Mouse (Mus musculus) cerebellum, adult (tissue): Measurements from ENCODE around the gene Skp2.
"Not testable (repeated sequence)": the region's sequence is repeated elsewhere in the genome, so short reads cannot be mapped to it uniquely, and the experiment has no call there.

Experiments used
- ATAC-seq: cut with Nextera tagmentation; 2 replicates; pipeline ENCODE4 v1.9.2; 2017; ENCODE audit warnings: mild to moderate bottlenecking, moderate library complexity, mixed read lengths; ENCODE audit not compliant: insufficient number of reproducible peaks, low FRiP score, low TSS enrichment

The Skp2 gene

GRCm38 (mm10) chr15:9155325-9155724 is at the start of gene Skp2:
Gene Skp2, minus strand, starts transcription at chr15:9155425.
- no peak for ATAC-seq

- ATAC-seq, result no peak
Observed at GRCm38 (mm10) chr15:9198421-9198820, 43.2 kb upstream of the Skp2 start.

GRCm38 (mm10) chr15:9192685-9193084 is 37.5 kb upstream of the Skp2 start:
- not testable (repeated sequence) for ATAC-seq

- ATAC-seq, result no peak
Observed at GRCm38 (mm10) chr15:9189796-9190195, 34.6 kb upstream of the Skp2 start.

DNA sequence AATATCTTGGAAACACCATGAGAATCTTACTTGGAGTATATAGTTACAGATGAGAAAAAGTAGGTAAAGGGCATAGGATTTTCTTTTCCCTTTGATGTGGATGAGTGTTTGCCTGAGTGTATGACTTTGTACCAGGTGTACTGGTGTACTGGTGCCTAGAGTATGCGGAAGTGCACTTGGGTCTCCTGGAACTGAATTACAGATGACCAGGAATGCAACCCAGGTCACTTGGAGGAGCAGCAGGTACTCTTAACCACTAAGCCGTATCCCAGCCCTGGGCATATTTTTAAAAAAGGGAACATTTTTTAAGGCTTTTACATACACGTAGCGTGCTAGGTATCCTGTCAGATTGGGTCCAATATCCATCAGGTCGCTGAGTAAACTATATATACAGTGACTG is 28.8 kb upstream of the Skp2 start:
- no peak for ATAC-seq

- no peak for ATAC-seq
Observed at GRCm38 (mm10) chr15:9177038-9177437, 21.8 kb upstream of the Skp2 start.

DNA sequence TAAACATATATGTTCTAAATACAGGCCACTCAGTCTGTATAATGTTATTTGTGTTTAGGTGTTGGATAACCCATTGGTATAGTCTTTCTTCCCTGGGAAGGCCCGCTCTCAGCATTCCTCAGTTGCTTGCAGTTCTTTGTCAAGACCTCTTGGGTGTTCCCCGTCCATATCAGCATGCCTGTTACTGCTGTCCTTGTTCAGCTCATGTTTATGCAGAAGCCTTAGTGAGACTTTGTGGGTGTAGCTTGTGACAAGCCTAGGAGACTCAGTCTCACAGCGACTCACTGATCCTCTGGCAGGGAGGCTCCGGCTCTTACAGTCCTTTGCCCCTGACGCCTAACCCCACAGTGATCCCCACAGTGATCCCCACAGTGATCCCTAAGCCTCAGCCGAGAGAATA is 8.9 kb upstream of the Skp2 start:
- ATAC-seq, result no peak

GRCm38 (mm10) chr15:9162557-9163070 is 7.4 kb upstream of the Skp2 start:
- no peak for ATAC-seq

GRCm38 (mm10) chr15:9140684-9141171 is 14.5 kb downstream of the Skp2 start:
- peak; percentile 59; the same call in 1 of the 2 replicates for ATAC-seq

- peak; percentile 98 for ATAC-seq
Observed at GRCm38 (mm10) chr15:9140252-9140680, 15.0 kb downstream of the Skp2 start, which contains the start of gene Lmbrd2. Gene Lmbrd2, plus strand, starts transcription at chr15:9140550.

GRCm38 (mm10) chr15:9139447-9139846 is 15.8 kb downstream of the Skp2 start:
- ATAC-seq, result no peak

DNA sequence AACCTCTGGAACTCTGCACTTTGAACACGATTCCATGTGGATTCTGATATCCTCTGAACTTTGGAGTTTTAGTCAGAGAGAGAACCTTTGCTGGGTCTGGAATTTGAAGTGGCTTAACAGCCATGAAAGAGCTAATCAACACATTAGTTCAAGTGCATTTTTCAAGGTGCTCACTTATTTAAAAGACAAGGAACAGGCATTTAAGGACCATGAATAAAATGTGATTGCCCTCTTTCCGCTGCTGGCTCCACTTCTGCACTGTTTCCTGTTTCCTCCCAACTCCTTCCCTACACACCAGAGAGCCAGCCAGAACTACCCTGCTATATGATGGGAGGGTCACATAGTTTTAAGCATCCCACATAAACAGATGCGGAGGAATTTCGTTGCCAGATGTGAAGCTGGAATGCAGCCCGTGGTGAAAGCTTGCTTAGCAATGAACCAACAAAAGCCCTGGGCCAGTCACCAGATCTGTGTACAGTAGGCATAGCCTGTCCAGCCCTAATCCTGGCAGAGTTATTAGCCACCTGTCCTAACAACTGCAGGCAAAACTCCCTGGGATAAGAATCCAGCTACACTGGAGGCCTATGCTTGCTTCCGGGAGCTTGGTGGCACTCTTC is 20.2 kb downstream of the Skp2 start:
- no peak for ATAC-seq

GRCm38 (mm10) chr15:9132693-9133443 is 22.4 kb downstream of the Skp2 start:
- peak; percentile 43; the same call in 1 of the 2 replicates for ATAC-seq

- ATAC-seq, result no peak
Observed at GRCm38 (mm10) chr15:9131499-9131888, 23.7 kb downstream of the Skp2 start.

DNA sequence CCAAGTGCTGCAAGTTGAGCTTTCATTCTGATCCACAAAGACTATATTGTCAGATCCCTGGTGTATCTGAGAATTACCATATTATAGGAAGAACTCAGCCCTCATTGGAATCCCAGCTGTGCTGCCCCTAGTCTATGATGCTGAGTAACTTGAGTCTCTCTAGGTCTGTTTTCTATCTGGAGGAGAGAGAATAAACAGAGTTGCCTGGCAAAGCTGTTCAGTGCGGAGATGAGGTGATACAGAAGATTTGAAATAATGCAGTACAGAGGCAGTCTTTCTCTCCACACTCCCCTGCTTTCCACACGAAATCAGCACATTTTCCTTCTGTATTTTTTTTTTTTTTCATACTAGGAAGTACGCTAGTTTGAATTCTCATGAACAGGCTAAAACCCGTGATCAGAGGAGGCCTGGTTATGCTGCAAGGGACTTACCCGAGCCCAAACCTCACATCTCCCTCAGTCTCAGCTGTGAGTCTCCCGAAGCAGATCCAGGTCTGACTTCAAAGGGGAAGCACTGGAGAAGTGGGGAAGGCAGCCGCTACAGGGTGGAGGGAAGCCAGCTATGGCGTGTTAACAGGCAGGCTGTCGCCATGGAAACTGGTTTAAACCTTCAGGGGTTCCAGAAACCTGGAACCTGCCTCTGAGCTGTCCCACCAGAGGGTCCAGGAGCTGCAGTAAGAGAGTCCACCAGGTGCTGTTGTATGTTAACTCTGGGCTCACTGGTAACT is 24.3 kb downstream of the Skp2 start:
- no peak for ATAC-seq

GRCm38 (mm10) chr15:9127051-9127791 is 28.0 kb downstream of the Skp2 start:
- no peak for ATAC-seq

GRCm38 (mm10) chr15:9124856-9125255 is 30.4 kb downstream of the Skp2 start:
- ATAC-seq, result no peak

- no peak for ATAC-seq
Observed at GRCm38 (mm10) chr15:9122989-9123388, 32.2 kb downstream of the Skp2 start.

- peak; percentile 77 for ATAC-seq
Observed at GRCm38 (mm10) chr15:9120081-9120480, 35.1 kb downstream of the Skp2 start.

DNA sequence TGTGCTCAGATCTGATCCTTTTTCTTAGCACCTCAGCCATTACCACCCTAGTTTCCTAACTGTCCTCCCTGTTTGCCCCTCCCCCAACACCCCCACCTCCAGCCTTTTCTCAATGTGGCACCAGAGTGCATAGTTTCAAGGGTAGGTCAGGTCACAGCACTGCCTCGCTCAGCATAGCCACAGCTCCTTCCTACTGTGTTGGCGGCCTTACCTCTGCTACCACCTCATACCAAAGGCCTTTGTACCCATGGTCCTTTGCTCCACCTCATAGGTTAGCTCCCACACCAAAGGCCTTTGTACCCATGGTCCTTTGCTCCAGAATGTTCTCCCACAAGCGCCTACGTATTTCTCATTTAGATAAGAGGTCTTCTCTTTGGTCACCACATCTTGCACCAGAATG is 36.4 kb downstream of the Skp2 start:
- no peak for ATAC-seq
